Mouse (Mus musculus) liver, embryonic 14.5 days (tissue): ENCODE measurements around the gene Dok4. TPM values are rescaled to one million over a fixed set of nuclear protein-coding genes. Genes with fewer than 3 reads are reported as not detected.
A peak's percentile ranks its signal among the peaks of the same experiment; 100 is the strongest.
"Not testable (repeated sequence)": the region's sequence is repeated elsewhere in the genome, so short reads cannot be mapped to it uniquely, and the experiment has no call there.

Source experiments
- ATAC-seq: fragments of 200-750 bp; cut with Nextera tagmentation; 2 replicates; pipeline ENCODE4 v1.8.0; 2017; ENCODE audit warnings: moderate number of reproducible peaks, mild to moderate bottlenecking, moderate library complexity; ENCODE audit not compliant: insufficient read depth
- DNase-seq, 3 experiments: peaks; one replicate each; pipeline ENCODE4 v3.0.0-alpha.2; 2012 to 2013; ENCODE audit warnings: low read depth in 3 of 3, low spot score in 3 of 3
- H3K27ac ChIP-seq: fragments of 300-500 bp; sonication (generic); 2 replicates; pipeline ENCODE4 v1.5.1; 2014; ENCODE audit warnings: moderate library complexity, mild to moderate bottlenecking, control low read depth, inconsistent platforms
- H3K27me3 ChIP-seq: fragments of 300-500 bp; sonication (generic); 2 replicates; pipeline ENCODE4 v1.6.1; 2014; ENCODE audit warnings: mild to moderate bottlenecking, low read length, moderate library complexity; ENCODE audit not compliant: control insufficient read depth, insufficient read depth
- H3K36me3 ChIP-seq: fragments of 300-500 bp; sonication (generic); replicated peaks from 2 replicates; pipeline ENCODE4 v1.6.1; 2014; ENCODE audit warnings: low read depth; ENCODE audit not compliant: control insufficient read depth, insufficient read depth
- H3K4me1 ChIP-seq, 2 experiments: fragments of 200-500 bp in 1 of 2; fragments of 300-500 bp in 1 of 2; sonication (generic) in 1 of 2; replicated peaks; 2 replicates each; pipeline ENCODE4 v1.6.1; 2012 to 2014; ENCODE audit warnings: antibody characterized with exemption in 1 of 2, inconsistent platforms in 1 of 2, low read length in 1 of 2; ENCODE audit not compliant: control insufficient read depth in 2 of 2, insufficient read depth in 2 of 2
- H3K4me2 ChIP-seq: fragments of 300-500 bp; sonication (generic); 2 replicates; pipeline ENCODE4 v1.6.1; 2014; ENCODE audit warnings: low read depth, mild to moderate bottlenecking, control low read depth, moderate library complexity
- H3K4me3 ChIP-seq, 2 experiments: fragments of 200-500 bp in 1 of 2; fragments of 300-500 bp in 1 of 2; sonication (generic) in 1 of 2; 2 replicates each; pipeline ENCODE4 v1.5.1; 2012 to 2014; ENCODE audit warnings: low read depth in 2 of 2, low read length in 2 of 2, mild to moderate bottlenecking in 2 of 2, control low read depth in 1 of 2, inconsistent platforms in 1 of 2, moderate library complexity in 1 of 2; ENCODE audit not compliant: insufficient read depth in 1 of 2
- H3K9ac ChIP-seq: fragments of 300-500 bp; sonication (generic); replicated peaks from 2 replicates; pipeline ENCODE4 v1.6.1; 2014; ENCODE audit warnings: mild to moderate bottlenecking, control low read depth, moderate library complexity
- H3K9me3 ChIP-seq: fragments of 300-500 bp; sonication (generic); 2 replicates; pipeline ENCODE4 v1.6.1; 2016; ENCODE audit warnings: low read length, mixed read lengths; ENCODE audit not compliant: control insufficient read depth
- CTCF ChIP-seq: IDR thresholded peaks from 2 replicates; pipeline ENCODE4 v1.5.1; 2016; ENCODE audit warnings: antibody characterized with exemption, low read depth, control low read depth
- EP300 ChIP-seq: IDR thresholded peaks from 2 replicates; pipeline ENCODE4 v1.6.1; 2016; ENCODE audit warnings: antibody characterized with exemption, low read depth
- WGBS: fragments of 180-500 bp; shearing (Covaris S2); extraction: QIAGEN DNeasy Blood & Tissue Kit; methylation state at CpG from one replicate; pipeline ENCODE4 v1.1.7; 2014; ENCODE audit not compliant: insufficient replicate concordance; 5-methylcytosine and 5-hydroxymethylcytosine counted together
- polyA plus RNA-seq, 2 experiments: library from polyadenylated mRNA; depleted of rRNA in 1 of 2; stranded (reverse) in 1 of 2; unstranded in 1 of 2; fragments of >200 nt; fragmentation: Nextera tagmentation in 1 of 2; extraction: Ambion mirVana in 1 of 2; gene quantifications; 2 replicates each; pipeline versions ENCODE4 v1.2.1 to v1.2.3; 2012 to 2014

Dok4 gene
- polyA plus RNA-seq, 2 experiments, result 7.2 to 11.1 TPM

- Histone ChIP-seq H3K27me3 (no peaks in the 10 kb centered on the region), H3K4me3 (peak within 1 kb of the TSS; percentile 97 to 98), H3K4me2 (peak within 1 kb of the TSS; percentile 96), H3K27ac (peak within 1 kb of the TSS; percentile 86), H3K9me3 (no peaks in the 10 kb centered on the region), H3K4me1 (peaks cover 7 to 12% of the 10 kb centered on the region in 2 experiments; a peak in 3 of 4 replicates), H3K36me3 (no peaks in the 10 kb centered on the region), H3K9ac (peak within 1 kb of the TSS; percentile 85)
- DNase-seq (peak; percentile 94 to 96 (median 96)), ATAC-seq (peak; percentile 96)
- WGBS, result under 1% methylated on average over 82 of the region's 82 CpGs
- TF ChIP-seq CTCF (no peak), EP300 (peak; percentile 77)
Measured at GRCm38 (mm10) chr8:94837662-94838574, 38.2 kb downstream of the Dok4 start, which contains the start of the genes Coq9 and Ciapin1. TSS of gene Coq9 (plus strand) at chr8:94838321. TSS of gene Ciapin1 (minus strand) at chr8:94838358.

DNA sequence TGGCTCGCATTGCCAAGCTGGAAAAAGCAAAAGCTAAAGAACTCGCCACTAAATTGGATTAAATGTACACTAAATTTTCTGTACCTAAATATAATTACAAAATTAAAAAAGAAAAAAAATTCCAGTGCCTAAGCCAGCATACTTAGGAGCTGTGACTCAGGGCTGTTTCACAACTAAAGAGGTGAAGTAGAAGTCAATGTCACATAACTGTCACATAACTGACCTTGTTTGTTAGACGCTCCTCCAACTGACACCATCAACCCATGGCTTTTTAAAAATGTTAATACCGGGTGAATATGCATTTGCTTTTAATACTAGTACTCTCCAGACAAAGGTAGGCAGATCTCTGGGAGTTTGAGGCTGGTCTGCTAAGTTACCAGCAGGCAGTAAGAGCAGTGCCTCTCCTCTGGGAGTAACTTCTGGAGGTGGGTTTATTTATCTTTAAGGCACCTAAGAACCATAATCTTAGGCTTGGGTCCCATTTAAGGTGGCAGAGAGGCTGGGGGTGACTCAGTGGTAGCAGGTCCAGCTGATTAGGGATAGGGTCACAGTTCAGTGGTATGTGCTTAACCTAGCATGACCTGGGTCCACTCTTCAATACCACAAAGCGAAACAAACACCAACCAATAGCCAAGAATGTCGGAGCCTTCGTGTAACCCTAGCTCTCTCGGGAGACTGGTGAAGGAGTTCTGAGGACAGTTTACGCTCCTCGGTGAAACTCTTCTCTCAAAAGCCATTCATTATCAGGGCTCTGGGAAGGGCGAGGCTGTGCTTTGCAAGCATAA, 39.5 kb downstream of the Dok4 start:
- Histone ChIP-seq H3K4me2 (peak overlapping the region; percentile 96), H3K36me3 (peaks cover 8% of the 10 kb centered on the region), H3K27me3 (no peaks in the 10 kb centered on the region), H3K4me3 (peak overlapping the region; percentile 97 to 98), H3K9me3 (no peaks in the 10 kb centered on the region), H3K4me1 (peaks cover 7 to 12% of the 10 kb centered on the region in 2 experiments; a peak in 3 of 4 replicates), H3K27ac (peak overlapping the region; percentile 70), H3K9ac (peak overlapping the region; percentile 85)
- no peak for TF ChIP-seq EP300
- DNase-seq (no peak), ATAC-seq (no peak)
- 45% methylated on average over 11 of the region's 11 CpGs for WGBS

GRCm38 (mm10) chr8:94835751-94836150, 40.4 kb downstream of the Dok4 start:
- not testable (repeated sequence) for H3K27ac ChIP-seq, H3K9me3 ChIP-seq, H3K4me3 ChIP-seq, H3K4me2 ChIP-seq, H3K9ac ChIP-seq, DNase-seq, H3K27me3 ChIP-seq, ATAC-seq
- peaks cover 13% of the 10 kb centered on the region for H3K36me3 ChIP-seq
- H3K4me1 ChIP-seq, result peaks cover 7 to 12% of the 10 kb centered on the region in 2 experiments; a peak in 3 of 4 replicates
- WGBS, result 89% methylated on average over 13 of the region's 13 CpGs

DNA sequence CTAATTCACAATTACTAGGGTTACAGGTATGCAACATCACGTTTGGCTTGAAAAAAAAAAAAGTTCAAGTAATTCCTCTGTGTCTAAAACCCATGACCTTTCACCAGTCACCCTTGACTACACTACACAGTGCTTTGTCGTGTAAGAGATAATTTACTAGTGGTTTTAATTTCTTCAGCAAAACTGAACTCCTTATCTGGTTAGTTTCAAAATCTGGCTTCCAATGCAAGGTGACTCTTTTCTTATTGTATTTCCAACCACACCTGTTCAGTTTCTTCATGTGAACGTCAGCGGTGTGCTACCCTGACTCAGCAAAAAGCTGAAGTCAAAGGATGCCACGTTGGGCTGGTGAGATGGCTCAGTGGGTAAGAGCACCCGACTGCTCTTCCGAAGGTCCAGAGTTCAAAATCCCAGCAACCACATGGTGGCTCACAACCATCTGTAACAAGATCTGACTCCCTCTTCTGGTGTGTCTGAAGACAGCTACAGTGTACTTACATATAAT, 42.2 kb downstream of the Dok4 start:
- not testable (repeated sequence) for H3K27me3 ChIP-seq, ATAC-seq, H3K9me3 ChIP-seq, H3K4me3 ChIP-seq, DNase-seq, H3K4me2 ChIP-seq, H3K9ac ChIP-seq, H3K27ac ChIP-seq
- Histone ChIP-seq H3K4me1 (peaks cover 7 to 12% of the 10 kb centered on the region in 2 experiments; a peak in 3 of 4 replicates), H3K36me3 (peaks cover 27% of the 10 kb centered on the region)
- WGBS, result 55% methylated on average over 7 of the region's 7 CpGs

DNA sequence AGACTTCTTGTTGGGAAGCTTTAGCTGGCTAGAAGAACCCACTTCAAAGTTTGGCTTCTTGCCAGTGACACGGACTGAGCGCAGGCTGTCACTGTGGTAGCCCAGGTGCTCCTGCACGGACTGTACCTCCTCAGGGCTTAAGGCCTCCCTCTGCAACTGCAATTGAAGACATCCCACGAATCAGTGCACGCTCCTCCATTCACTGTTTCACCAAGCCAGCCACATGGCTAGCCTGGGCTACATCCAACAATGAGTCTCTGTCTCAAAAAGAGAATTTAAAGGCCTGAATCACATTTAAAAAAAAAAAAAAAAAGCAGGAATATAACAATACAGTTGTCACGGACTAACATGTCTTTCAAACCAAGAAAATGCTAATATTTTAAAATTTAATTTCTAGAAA, 47.8 kb downstream of the Dok4 start:
- Histone ChIP-seq H3K4me2 (no peak overlapping the region), H3K27ac (no peak overlapping the region), H3K9ac (no peak overlapping the region), H3K27me3 (no peaks in the 10 kb centered on the region), H3K4me1 (no peaks in the 10 kb centered on the region), H3K36me3 (peaks cover 72% of the 10 kb centered on the region), H3K4me3 (no peak overlapping the region), H3K9me3 (no peaks in the 10 kb centered on the region)
- ATAC-seq, result no peak
- WGBS, result 90% methylated on average over 6 of the region's 6 CpGs
- TF ChIP-seq EP300, result no peak
- TF ChIP-seq CTCF, result no peak
- DNase-seq, result no peak
